8 mouse cellular contexts compared by ENCODE assay signal in the genomic region with DNA sequence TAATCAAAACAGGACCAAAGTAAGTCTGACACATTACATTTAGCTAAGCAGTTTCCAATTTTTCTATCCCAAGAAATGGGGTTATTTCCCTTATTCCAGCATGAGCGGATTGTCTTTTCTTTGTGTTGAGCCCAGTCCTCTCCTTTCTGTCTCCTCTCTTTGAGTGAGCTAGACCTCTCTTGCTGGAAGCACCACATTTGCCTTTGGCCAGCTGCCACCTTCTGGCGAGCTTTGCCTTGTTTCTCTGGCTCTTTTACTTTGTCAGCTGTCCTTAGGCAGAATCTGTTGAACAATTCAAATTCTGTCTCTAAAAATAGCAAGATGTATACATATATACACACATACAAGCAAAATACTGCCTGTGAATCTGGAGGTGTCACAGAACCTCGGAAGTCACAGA.
DNase-seq lines count a peak whose midpoint lies in the region; ATAC-seq lines count a peak whose summit lies in the region.

No protein-coding gene starts in this region.

- DNase-seq in adrenal gland, adult (ENCODE audit: inconsistent age in 2 of 2, low spot score in 1 of 2): peak; percentile 23 to 72
- no peak for DNase-seq in adrenal gland, adult 8-10 months
- peak; percentile 5 for DNase-seq in retina, postnatal 1 day
- DNase-seq in retina, embryonic 14.5 days (ENCODE audit: low spot score): no peak
- DNase-seq in gastrocnemius, postnatal 36 days: peak; percentile 43
- peak; percentile 35 to 64 for DNase-seq in left cerebral cortex, postnatal 10 days (ENCODE audit: extremely low spot score in 1 of 2, low spot score in 2 of 2)
- no peak for DNase-seq in thymus, postnatal 4 days

- intact Hi-C loops in gastrocnemius, postnatal 36 days (cut with DNase I): no loop called here
- intact Hi-C loops in left cerebral cortex, postnatal 10 days (cut with DNase I): no loop called here

- ATAC-seq in granulocyte monocyte progenitor cell, adult 5-6 weeks (replicated peaks; ENCODE audit: poor library complexity, severe bottlenecking): no peak

Comparison
In these comparisons a context has a peak if more than half of its experiments do, and no peak if none do; other contexts are left out.
1. DNase-seq: peak in adrenal gland, adult (2 of 2), retina, postnatal 1 day (single experiment), gastrocnemius, postnatal 36 days (2 of 2) and left cerebral cortex, postnatal 10 days (2 of 2); none in adrenal gland, adult 8-10 months (single experiment), retina, embryonic 14.5 days (single experiment) and thymus, postnatal 4 days (single experiment).